Mouse (Mus musculus): Measurements from ENCODE around the gene Chd2.

Chd2 gene

DNA sequence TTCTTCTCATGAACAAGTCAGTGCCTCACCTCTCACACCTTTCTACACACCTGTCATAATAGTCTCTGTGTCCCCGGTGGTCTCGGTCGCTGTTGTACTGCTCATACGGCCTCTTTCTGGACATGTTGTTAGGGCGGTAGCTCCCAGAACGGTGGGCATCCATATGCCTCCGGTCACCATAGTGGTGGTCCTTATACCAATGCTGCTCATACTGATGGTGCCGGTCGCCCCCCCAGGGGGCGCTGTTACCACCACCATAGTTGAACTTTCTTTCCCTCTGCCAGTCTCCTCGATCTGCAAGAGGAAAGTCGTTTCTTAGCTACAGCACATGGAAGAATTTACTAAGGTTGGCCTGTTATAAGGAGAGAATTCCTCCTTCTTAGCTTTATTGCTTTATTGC is 105.9 kb downstream of the Chd2 start:
- Histone ChIP-seq H3K27me3 (ENCODE audit: control insufficient read depth, insufficient read depth, low read length, poor library complexity, severe bottlenecking) (no peaks in the 10 kb centered on the region), H3K36me3 (ENCODE audit: control insufficient read depth, insufficient read depth, low read length, poor library complexity, severe bottlenecking) (peaks cover 9% of the 10 kb centered on the region)
- peak; percentile 45 for DNase-seq (ENCODE audit: low read depth, low spot score)

DNA sequence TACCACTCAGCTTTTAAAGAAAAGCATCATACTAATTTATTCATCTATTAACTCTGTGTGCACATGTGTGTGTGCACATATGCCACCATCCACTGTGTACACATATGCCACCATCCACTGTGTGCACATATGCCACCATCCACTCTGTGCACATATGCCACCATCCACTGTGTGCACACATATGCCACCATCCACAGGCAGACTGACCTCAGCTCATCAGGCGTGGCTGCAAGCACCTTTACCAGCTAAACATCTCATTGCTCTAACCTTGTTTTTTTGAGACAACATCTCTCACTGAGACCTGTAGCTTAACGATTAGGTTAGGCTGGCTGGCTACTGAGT is 107.3 kb downstream of the Chd2 start:
- Histone ChIP-seq H3K36me3 (ENCODE audit: control insufficient read depth, insufficient read depth, low read length, poor library complexity, severe bottlenecking) (peaks cover 4% of the 10 kb centered on the region), H3K27me3 (ENCODE audit: control insufficient read depth, insufficient read depth, low read length, poor library complexity, severe bottlenecking) (no peaks in the 10 kb centered on the region)
- DNase-seq (ENCODE audit: low read depth, low spot score): no peak

DNA sequence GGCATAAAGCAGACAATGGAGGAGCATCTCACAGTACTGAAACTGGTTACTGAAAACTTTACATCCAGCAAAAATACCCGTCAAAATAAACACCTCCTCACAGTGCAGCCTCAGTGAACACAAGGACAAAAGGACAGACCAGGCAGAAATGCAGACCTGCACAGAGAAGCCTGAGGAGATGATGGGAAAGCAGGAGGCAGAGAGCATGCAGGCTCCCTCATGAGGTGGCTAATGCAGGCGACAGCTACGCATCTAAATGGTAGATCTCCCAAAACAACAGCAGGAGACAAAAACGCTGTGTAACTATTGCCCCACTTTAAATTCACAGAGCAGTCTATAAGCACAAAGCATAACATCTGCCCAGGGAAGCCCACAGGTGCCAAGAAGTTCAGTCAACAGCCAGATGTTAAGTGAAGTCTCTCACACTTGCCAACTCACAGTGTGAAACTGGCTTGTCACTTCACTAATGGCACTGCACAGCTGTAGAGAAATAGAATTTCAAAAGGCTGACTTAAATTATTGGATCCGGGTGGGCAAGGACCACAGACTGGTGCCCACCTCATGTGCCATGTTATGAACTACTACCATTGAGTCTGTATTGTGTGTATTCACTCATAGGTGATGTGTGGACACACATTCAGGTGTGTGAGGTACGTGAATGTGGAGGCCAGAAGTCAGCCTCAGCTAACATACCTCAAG is 107.8 kb downstream of the Chd2 start:
- DNase-seq (ENCODE audit: low read depth, low spot score): no peak
- H3K36me3 ChIP-seq (ENCODE audit: control insufficient read depth, insufficient read depth, low read length, poor library complexity, severe bottlenecking): peaks cover 8% of the 10 kb centered on the region
- H3K27me3 ChIP-seq (ENCODE audit: control insufficient read depth, insufficient read depth, low read length, poor library complexity, severe bottlenecking): no peaks in the 10 kb centered on the region

DNA sequence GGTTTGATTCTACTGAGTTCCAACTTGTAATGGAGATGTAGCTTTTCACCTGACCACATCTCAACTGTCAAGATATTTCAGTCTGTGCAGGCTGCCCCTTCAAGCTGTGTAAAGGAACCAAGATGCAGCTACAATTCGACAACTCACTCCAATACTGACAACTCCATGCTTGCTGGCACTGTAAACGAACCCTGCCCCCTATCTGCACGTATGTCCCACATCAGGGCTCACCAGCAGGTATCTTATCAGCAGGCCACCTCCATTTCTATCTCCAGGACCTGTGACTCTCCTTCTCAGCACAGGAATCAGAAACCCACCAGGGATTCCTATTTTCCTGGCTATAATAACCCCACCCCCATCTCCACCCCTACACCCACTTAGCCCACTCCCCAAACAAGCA is 113.1 kb downstream of the Chd2 start:
- Histone ChIP-seq H3K27me3 (ENCODE audit: control insufficient read depth, insufficient read depth, low read length, poor library complexity, severe bottlenecking) (no peaks in the 10 kb centered on the region), H3K36me3 (ENCODE audit: control insufficient read depth, insufficient read depth, low read length, poor library complexity, severe bottlenecking) (peaks cover 8% of the 10 kb centered on the region)
- DNase-seq (ENCODE audit: low read depth, low spot score): no peak

DNA sequence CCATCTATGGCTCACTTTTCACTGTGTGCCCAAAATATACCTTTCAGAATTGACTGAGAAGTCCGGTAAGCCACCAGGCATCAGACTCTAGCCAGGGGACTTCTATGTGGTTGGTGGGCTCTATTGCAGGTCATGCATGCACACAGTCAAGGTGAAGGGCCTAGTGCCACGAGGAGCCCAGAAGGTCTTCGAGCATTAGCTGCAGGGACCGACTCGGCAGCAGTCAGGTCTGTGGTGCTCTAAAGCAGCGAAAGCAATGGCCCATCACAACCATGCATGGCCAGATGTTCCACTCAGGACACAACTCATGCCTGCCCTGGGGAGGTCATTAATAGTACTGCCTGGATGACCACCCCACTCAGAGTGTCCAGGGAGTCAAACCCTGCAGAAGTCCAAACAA is 113.8 kb downstream of the Chd2 start:
- DNase-seq (ENCODE audit: low read depth, low spot score): no peak

DNA sequence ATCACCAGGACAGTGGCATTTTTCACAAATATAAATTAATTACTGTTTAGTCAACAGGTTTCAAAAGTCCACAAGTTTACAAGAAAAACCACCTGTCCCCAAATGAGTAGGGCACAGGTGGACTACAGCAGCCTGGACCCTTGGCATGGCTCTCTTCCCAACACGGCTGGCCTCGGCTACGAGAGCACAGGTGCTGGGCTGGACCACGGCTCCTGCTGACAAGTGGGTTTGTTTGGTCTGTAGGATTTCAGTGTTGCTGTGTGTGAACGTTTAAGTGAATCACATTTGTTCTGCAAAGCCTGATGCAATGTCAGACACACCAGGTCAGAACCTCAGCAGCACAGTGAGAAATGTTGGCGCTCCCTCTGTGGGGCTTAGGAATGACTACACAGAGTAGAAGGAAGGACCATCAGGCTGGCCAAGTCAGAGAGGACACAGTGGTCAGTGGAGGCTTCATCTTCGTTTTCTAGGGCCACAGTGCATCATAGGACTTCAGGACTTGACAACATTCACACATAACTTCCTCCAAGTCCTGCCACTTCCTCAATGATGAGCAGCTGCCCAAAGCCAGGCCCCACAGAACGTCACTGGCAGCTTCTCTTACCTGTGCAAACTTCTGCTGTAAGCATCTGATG is 114.8 kb downstream of the Chd2 start:
- H3K27me3 ChIP-seq (ENCODE audit: control insufficient read depth, insufficient read depth, low read length, poor library complexity, severe bottlenecking): no peaks in the 10 kb centered on the region
- peaks cover 8% of the 10 kb centered on the region for H3K36me3 ChIP-seq (ENCODE audit: control insufficient read depth, insufficient read depth, low read length, poor library complexity, severe bottlenecking)
- no peak for DNase-seq (ENCODE audit: low read depth, low spot score)

More for the DNA sequence above, 113.8 kb downstream of the Chd2 start:
- Histone ChIP-seq H3K27me3 (ENCODE audit: control insufficient read depth, insufficient read depth, low read length, poor library complexity, severe bottlenecking) (no peaks in the 10 kb centered on the region), H3K36me3 (ENCODE audit: control insufficient read depth, insufficient read depth, low read length, poor library complexity, severe bottlenecking) (peaks cover 8% of the 10 kb centered on the region)

DNA sequence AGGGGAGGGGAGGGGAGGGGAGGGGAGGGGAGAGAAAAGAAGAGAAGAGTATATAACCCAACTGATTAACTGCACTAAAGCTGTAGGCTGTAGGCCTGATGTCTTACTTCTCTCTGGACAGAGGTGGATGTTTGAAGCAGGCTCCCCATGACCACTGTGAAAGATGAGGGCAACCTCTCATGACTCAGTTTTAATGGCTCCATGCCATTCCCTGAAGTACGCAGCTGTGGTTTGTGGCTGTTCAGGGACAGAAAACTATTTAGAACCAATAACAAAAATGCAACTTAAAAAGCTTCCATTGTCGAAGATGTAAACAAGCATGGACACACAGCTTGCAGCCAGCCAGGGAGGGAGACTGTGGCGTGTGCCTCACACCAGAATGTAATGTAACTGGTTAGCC is 115.4 kb downstream of the Chd2 start:
- no peaks in the 10 kb centered on the region for H3K27me3 ChIP-seq (ENCODE audit: control insufficient read depth, insufficient read depth, low read length, poor library complexity, severe bottlenecking)
- peaks cover 8% of the 10 kb centered on the region for H3K36me3 ChIP-seq (ENCODE audit: control insufficient read depth, insufficient read depth, low read length, poor library complexity, severe bottlenecking)
- no peak for DNase-seq (ENCODE audit: low read depth, low spot score)

DNA sequence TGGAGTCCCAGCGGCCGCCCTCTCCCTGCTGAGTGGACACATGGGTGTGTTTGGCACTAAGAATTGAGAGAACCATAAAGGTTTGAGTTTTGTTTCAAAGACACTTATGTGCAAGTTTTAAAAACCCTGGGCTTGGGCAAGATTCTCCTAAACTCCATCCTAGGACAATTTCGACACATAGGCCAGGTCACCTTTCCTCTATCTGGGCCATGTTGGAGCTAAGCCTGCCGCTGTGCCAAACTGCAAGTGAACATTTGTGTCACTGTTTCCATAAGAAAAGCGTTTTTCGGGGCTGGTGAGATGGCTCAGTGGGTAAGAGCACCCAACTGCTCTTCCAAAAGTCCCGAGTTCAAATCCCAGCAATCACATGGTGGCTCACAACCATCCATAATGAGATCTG is 116.2 kb downstream of the Chd2 start:
- Histone ChIP-seq H3K27me3 (ENCODE audit: control insufficient read depth, insufficient read depth, low read length, poor library complexity, severe bottlenecking) (no peaks in the 10 kb centered on the region), H3K36me3 (ENCODE audit: control insufficient read depth, insufficient read depth, low read length, poor library complexity, severe bottlenecking) (peaks cover 8% of the 10 kb centered on the region)
- no peak for DNase-seq (ENCODE audit: low read depth, low spot score)

DNA sequence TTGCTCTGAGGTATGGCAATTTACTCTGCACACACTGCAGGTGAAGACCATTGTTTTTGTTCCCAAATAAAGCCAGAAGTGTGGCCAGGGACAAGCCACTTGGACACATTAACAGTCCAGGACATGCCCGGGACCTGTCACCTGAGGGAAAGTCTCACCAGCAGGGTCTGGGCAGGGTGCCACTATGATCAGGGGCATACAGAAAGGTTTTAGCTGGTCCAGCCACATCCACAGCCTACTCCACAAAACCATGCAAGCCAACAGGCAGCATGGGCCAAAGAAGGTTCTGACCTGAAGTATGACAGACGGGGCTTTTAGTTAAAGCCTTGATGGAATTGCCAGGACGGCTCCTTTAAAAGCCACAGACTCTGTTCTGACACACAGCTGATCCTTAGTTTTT is 116.9 kb downstream of the Chd2 start:
- DNase-seq (ENCODE audit: low read depth, low spot score): no peak
- Histone ChIP-seq H3K27me3 (ENCODE audit: control insufficient read depth, insufficient read depth, low read length, poor library complexity, severe bottlenecking) (no peaks in the 10 kb centered on the region), H3K36me3 (ENCODE audit: control insufficient read depth, insufficient read depth, low read length, poor library complexity, severe bottlenecking) (peaks cover 8% of the 10 kb centered on the region)

DNA sequence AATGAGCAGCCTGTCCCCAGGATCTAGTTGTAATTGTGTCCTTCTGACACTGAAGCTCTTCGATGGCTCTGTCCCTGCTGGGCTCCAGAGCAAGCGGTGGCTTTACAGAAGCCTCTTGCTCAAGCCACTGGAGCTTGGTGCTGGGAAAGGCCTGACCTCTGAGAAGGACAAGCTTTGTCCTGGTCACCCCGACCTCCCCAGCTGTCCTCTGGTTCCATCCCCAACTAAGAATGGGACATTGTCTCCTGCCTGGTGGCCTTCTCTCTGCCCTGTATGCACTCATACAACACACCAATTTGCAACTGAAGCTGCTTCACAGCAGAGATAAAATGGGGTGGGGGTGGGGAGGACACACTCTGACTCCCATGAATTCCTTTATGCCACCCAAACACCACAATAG is 117.4 kb downstream of the Chd2 start:
- no peak for DNase-seq (ENCODE audit: low read depth, low spot score)
- H3K27me3 ChIP-seq (ENCODE audit: control insufficient read depth, insufficient read depth, low read length, poor library complexity, severe bottlenecking): no peaks in the 10 kb centered on the region
- peaks cover 8% of the 10 kb centered on the region for H3K36me3 ChIP-seq (ENCODE audit: control insufficient read depth, insufficient read depth, low read length, poor library complexity, severe bottlenecking)

DNA sequence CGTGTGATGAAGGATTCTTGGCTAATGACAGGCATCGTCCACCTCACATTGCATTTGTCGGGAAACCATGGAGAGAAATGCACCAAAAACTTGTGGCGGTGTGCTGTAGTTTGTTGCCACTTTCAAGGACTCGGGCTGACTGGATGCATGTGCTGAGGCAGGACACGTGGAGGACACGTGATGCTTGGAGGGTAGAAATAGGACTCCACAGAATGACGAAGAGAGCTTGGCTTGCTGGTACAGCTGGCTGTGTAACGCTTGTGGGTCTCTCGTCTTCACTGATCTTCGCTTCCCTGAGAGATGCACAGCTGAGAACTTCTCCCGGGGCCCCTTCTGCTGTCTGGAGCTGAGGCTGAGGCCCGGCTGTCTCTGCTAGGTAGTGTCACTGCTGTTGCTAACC is 118.4 kb downstream of the Chd2 start:
- H3K36me3 ChIP-seq (ENCODE audit: control insufficient read depth, insufficient read depth, low read length, poor library complexity, severe bottlenecking): peaks cover 2% of the 10 kb centered on the region; the same call in 1 of the 2 replicates
- no peak for DNase-seq (ENCODE audit: low read depth, low spot score)
- no peaks in the 10 kb centered on the region for H3K27me3 ChIP-seq (ENCODE audit: control insufficient read depth, insufficient read depth, low read length, poor library complexity, severe bottlenecking)

DNA sequence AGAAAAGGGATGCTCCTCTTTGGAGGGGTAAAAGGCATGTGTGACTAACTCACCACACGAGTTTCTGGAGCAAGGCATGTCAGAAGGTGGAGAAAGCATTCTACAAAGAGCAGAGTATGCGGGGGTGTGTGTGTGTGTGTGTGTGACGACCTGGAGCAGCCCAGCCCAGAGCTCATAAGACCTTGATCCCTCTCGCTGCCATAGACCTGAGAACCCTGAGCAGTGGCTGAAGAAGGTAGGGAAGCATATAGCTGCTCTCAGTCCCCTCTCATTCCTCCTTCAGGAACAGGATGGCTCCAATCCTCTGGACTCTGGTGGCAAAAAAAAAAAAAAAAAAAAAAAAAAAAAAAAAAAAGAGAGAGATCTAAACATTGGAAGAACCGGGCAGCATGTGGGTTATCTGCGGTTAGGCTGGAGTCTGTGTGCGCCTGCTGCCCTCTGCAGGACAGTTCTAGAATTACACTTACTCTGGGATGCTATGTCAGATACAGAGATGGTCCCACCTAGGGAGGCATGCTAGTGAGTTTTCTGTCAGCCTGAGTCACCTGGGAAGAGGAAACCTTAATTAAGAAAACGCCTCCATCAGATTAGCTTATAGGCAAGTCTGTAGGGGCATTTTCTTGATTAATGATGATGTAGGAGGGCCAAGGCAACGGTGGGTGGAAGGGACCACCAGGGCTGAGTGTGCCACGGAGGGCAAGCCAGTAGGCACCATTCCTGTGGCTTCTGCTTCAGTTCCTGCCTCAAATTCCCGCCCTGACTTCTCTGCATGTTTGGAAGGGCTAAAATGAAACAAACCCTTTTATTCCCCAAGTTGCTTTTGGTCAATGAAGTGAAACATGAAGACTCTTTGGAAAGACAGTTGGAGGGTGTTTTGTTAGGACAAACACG is 119.2 kb downstream of the Chd2 start:
- DNase-seq (ENCODE audit: low read depth, low spot score): peak; percentile 75
- Histone ChIP-seq H3K27me3 (ENCODE audit: control insufficient read depth, insufficient read depth, low read length, poor library complexity, severe bottlenecking) (no peaks in the 10 kb centered on the region), H3K36me3 (ENCODE audit: control insufficient read depth, insufficient read depth, low read length, poor library complexity, severe bottlenecking) (peaks cover 2% of the 10 kb centered on the region; the same call in 1 of the 2 replicates)

DNA sequence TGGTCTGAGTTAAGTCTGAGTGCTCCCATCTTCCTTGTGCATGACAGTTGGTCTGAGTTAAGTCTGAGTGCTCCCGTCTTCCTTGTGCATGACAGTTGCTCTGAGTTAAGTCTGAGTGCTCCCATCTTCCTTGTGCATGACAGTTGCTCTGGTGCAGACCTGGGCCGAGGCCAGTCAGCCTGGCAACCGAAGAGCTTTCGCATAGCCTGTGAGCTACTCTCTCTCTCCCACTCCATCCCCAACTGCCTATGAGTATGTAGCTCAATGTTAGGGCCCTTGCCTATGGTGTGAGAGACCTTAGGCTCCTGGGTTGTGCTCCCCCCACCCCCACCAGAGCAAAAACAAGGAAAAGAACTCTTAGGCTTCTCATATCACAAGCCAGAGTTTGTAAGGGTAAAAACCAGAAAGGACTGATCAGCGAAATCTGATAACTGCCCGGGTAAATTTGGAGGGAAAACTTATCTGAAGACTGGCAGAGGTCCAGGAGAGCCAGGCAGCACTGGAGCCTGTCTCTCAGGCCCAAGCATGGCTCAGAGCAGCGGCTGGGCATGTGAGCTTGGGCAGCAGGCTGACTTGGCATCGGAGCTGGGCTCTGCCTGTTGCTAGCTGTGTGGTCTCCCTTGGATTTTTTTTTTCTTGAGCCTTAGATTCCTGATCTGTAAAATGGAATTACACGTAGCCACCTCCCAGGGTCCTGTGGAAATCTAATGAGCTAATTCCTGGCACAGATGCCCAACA is 120.2 kb downstream of the Chd2 start:
- Histone ChIP-seq H3K36me3 (ENCODE audit: control insufficient read depth, insufficient read depth, low read length, poor library complexity, severe bottlenecking) (0 out of 2 replicates have a peak, but pooled peaks cover 2% of the 10 kb centered on the region), H3K27me3 (ENCODE audit: control insufficient read depth, insufficient read depth, low read length, poor library complexity, severe bottlenecking) (no peaks in the 10 kb centered on the region)
- no peak for DNase-seq (ENCODE audit: low read depth, low spot score)

DNA sequence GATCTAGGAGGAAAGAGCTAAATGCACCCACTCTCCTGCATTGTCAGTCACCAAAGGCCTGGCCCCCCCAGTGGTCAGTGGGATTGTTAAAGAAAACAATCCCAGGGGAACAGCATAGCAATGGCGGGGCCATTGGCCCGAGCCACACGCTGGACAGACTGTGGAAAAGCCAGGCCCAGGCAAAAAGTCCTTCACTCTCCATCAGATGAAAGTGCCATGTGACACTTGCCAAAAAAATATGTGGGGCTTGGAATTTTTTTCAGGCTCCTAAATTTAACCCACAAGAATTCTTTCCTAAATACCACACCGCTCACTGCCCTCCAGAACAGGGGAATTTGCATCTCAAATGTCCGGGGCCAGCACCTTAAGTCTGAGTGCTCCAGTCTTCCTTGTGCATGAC is 120.8 kb downstream of the Chd2 start:
- Histone ChIP-seq H3K27me3 (ENCODE audit: control insufficient read depth, insufficient read depth, low read length, poor library complexity, severe bottlenecking) (no peaks in the 10 kb centered on the region), H3K36me3 (ENCODE audit: control insufficient read depth, insufficient read depth, low read length, poor library complexity, severe bottlenecking) (no peaks in the 10 kb centered on the region)
- DNase-seq (ENCODE audit: low read depth, low spot score): no peak
